Mouse (Mus musculus) CH12.LX (cell line): ENCODE data around the gene Cdc14a.

Experiments
- CHD1 ChIP-seq: IDR thresholded peaks from 2 replicates; pipeline ENCODE4 v1.6.1; 2012; ENCODE audit warnings: low read depth, low read length, improper control_type of control experiment, inconsistent platforms
- CTCF ChIP-seq, 2 experiments: IDR thresholded peaks in 1 of 2; conservative IDR thresholded peaks in 1 of 2; 2 replicates each; pipeline ENCODE4 v1.5.1; 2011 to 2012; ENCODE audit warnings: low read depth in 2 of 2, low read length in 2 of 2, improper control_type of control experiment in 1 of 2, inconsistent platforms in 1 of 2, mild to moderate bottlenecking in 1 of 2, moderate library complexity in 1 of 2
- EP300 ChIP-seq: IDR thresholded peaks from 2 replicates; pipeline ENCODE4 v1.6.1; 2011; ENCODE audit warnings: low read length, improper control_type of control experiment
- POLR2A ChIP-seq: IDR thresholded peaks from 2 replicates; pipeline ENCODE4 v1.6.1; 2011; ENCODE audit warnings: low read depth, mild to moderate bottlenecking, improper control_type of control experiment, low read length
- RCOR1 ChIP-seq: conservative IDR thresholded peaks from 2 replicates; pipeline ENCODE4 v1.6.1; 2012; ENCODE audit warnings: low read depth, mild to moderate bottlenecking, inconsistent platforms, low read length, improper control_type of control experiment
- TBP ChIP-seq: conservative IDR thresholded peaks from 2 replicates; pipeline ENCODE4 v1.6.1; 2011; ENCODE audit warnings: low read depth, low read length, improper control_type of control experiment
- ZC3H11A ChIP-seq: IDR thresholded peaks from 2 replicates; pipeline ENCODE4 v1.6.1; 2012; ENCODE audit warnings: low read depth, mild to moderate bottlenecking, inconsistent platforms, low read length, improper control_type of control experiment
- ZKSCAN1 ChIP-seq: IDR thresholded peaks from 2 replicates; pipeline ENCODE4 v1.6.1; 2012; ENCODE audit warnings: low read depth, inconsistent platforms, low read length, improper control_type of control experiment, borderline replicate concordance
- ZMIZ1 ChIP-seq: IDR thresholded peaks from 2 replicates; pipeline ENCODE4 v1.6.1; 2012; ENCODE audit warnings: low read depth, mild to moderate bottlenecking, inconsistent platforms, low read length, improper control_type of control experiment
- ZNF384 ChIP-seq: IDR thresholded peaks from 2 replicates; pipeline ENCODE4 v1.6.1; 2012; ENCODE audit warnings: low read depth, low read length, improper control_type of control experiment, inconsistent platforms

GRCm38 (mm10) chr3:116419791-116420190 lies 4.0 kb downstream of the Cdc14a start:
- TF ChIP-seq CTCF (conservative IDR thresholded peaks at IDR 0.05 in 1 of 2, IDR thresholded peaks at IDR 0.05 in 1 of 2; ENCODE audit: low read depth in 2 of 2, low read length in 2 of 2) = no peak
- TF ChIP-seq POLR2A = no peak
- no peak for TF ChIP-seq ZC3H11A
- TF ChIP-seq ZKSCAN1 = no peak
- no peak for TF ChIP-seq RCOR1
- TF ChIP-seq TBP = no peak
- no peak; the same call in 1 of the 2 replicates for TF ChIP-seq ZNF384
- TF ChIP-seq ZMIZ1 = no peak
- TF ChIP-seq CHD1 = no peak
- TF ChIP-seq EP300 = no peak
